Mouse (Mus musculus) stomach, postnatal 0 days (tissue): ENCODE results near the gene Thbs1. TPM values are rescaled to one million over a fixed set of nuclear protein-coding genes. Genes with fewer than 3 reads are reported as not detected.

Source experiments
- ATAC-seq: fragments of 200-750 bp; cut with Nextera tagmentation; 2 replicates; pipeline ENCODE4 v1.8.0; 2017; ENCODE audit not compliant: low FRiP score, low TSS enrichment
- DNase-seq: peaks from one replicate; pipeline ENCODE4 v3.0.0-alpha.2; 2016; ENCODE audit warnings: low spot score
- H3K27ac ChIP-seq: fragments of 300-500 bp; sonication (generic); replicated peaks from 2 replicates; pipeline ENCODE4 v1.5.1; 2014; ENCODE audit warnings: mild to moderate bottlenecking, control low read depth
- H3K27me3 ChIP-seq: fragments of 300-500 bp; sonication (generic); 2 replicates; pipeline ENCODE4 v1.6.1; 2014; ENCODE audit warnings: low read length; ENCODE audit not compliant: control insufficient read depth, insufficient read depth
- H3K36me3 ChIP-seq: fragments of 300-500 bp; sonication (generic); 2 replicates; pipeline ENCODE4 v1.6.1; 2014; ENCODE audit warnings: low read length, mixed read lengths; ENCODE audit not compliant: control insufficient read depth, insufficient read depth
- H3K4me1 ChIP-seq: fragments of 300-500 bp; sonication (generic); replicated peaks from 2 replicates; pipeline ENCODE4 v1.6.1; 2014; ENCODE audit warnings: antibody characterized with exemption; ENCODE audit not compliant: control insufficient read depth, insufficient read depth
- H3K4me2 ChIP-seq: fragments of 300-500 bp; sonication (generic); replicated peaks from 2 replicates; pipeline ENCODE4 v1.6.1; 2014; ENCODE audit warnings: low read depth, mild to moderate bottlenecking, control low read depth, moderate library complexity
- H3K4me3 ChIP-seq: fragments of 300-500 bp; sonication (generic); 2 replicates; pipeline ENCODE4 v1.5.1; 2014; ENCODE audit warnings: low read depth, low read length, control low read depth
- H3K9ac ChIP-seq: fragments of 300-500 bp; sonication (generic); 2 replicates; pipeline ENCODE4 v1.6.1; 2014; ENCODE audit warnings: mild to moderate bottlenecking, low read length, control low read depth, mixed read lengths
- H3K9me3 ChIP-seq: fragments of 300-500 bp; sonication (generic); 2 replicates; pipeline ENCODE4 v1.6.1; 2016; ENCODE audit warnings: low read length; ENCODE audit not compliant: control insufficient read depth
- CTCF ChIP-seq: IDR thresholded peaks from 2 replicates; pipeline ENCODE4 v1.5.1; 2016; ENCODE audit warnings: antibody characterized with exemption, low read depth, mild to moderate bottlenecking, moderate library complexity
- EP300 ChIP-seq: optimal IDR thresholded peaks from 2 replicates; pipeline ENCODE3; 2016; ENCODE audit warnings: antibody characterized with exemption
- WGBS: fragments of 180-500 bp; shearing (Covaris S2); extraction: QIAGEN DNeasy Blood & Tissue Kit; methylation state at CpG from one replicate; pipeline ENCODE4 v1.1.7; 2014; 5-methylcytosine and 5-hydroxymethylcytosine counted together
- polyA plus RNA-seq: library from polyadenylated mRNA; unstranded; fragments of >200 nt; fragmentation: Nextera tagmentation; extraction: Ambion mirVana; gene quantifications from 2 replicates; pipeline ENCODE4 v1.2.1, GENCODE M21; 2015

Gene Thbs1
- 18.9 and 19.0 TPM in 2 replicates for polyA plus RNA-seq

DNA sequence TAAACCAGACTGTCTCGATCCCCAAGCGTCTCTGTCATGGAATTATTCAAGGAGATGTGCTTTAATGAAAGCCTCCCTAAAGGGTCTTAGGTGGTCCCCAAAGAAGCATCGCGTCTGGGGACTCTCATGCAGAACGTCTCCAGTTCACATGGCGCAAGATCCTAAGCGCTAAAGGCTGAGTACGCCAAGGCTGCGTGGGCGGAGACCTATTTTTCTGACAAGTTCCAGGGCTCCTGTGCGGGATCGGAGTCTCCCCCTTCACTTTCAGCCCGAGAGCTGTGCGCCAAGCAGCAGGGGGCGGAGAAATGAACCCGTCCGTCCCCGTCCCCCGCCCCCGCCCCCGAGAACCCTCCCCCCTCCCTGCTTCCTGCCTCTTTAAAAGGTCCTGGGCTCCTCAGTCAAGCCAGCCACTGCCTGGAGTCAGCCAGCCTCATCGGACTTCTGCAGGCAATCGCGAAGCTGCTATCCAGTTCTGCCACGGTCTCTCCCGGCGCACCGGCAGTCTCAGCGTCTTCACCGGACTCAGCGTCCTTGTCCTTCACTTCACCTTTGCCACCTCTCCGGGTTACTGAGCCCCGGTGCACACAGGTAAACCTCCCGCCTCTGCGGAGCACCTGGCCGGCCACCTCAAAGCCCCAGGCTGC, at the start of gene Thbs1:
TSS of gene Thbs1 (plus strand) at position 389 of the 644 bp plus-strand sequence.
- peak; percentile 86 for ATAC-seq
- H3K9ac ChIP-seq: peak within 1 kb of the TSS; percentile 71
- peak within 1 kb of the TSS; percentile 67 for H3K4me3 ChIP-seq
- H3K9me3 ChIP-seq: no peaks in the 10 kb centered on the region
- WGBS: under 1% methylated on average over 36 of the region's 36 CpGs
- peaks cover 7% of the 10 kb centered on the region; the same call in 1 of the 2 replicates for H3K4me1 ChIP-seq
- no peaks in the 10 kb centered on the region for H3K27me3 ChIP-seq
- peak; percentile 81 for DNase-seq
- peak; percentile 33; the same call in 1 of the 2 replicates for TF ChIP-seq CTCF
- TF ChIP-seq EP300: no peak
- peaks cover 14% of the 10 kb centered on the region for H3K36me3 ChIP-seq
- H3K27ac ChIP-seq: peak within 1 kb of the TSS; percentile 80
- peak within 1 kb of the TSS; percentile 67 for H3K4me2 ChIP-seq

DNA sequence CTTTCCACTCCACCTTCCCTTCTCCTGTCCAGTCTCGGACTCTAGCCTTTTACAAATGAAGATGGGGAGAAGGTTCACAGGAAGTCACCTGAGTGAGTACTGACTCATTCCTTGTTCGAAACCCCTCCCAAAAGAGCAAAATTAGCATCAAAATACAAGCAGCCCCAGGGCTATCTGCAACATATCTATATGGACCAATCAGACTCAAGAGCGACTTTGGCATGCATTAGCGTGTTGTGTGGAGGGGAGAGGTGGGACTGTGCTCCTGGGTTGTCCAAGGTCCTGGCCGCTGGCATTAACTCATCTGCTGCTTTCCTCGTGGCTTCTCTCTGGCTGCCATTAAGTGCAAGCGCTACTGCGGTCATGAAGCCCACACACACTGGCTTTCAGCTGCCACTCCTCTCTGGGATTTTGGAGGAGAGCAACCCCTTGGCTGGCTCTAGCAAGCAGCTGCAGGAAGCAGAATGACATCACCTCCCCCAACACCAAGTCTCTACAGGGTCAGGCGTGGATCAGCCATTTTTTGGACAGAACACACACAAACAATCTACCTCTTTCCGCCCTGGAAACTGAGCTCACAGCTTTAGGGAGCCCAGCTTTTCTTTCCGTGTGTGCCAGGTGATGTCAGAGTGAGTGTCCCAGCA, 47.4 kb upstream of the Thbs1 start:
- ATAC-seq (no peak), DNase-seq (no peak)
- Histone ChIP-seq H3K27ac (no peak overlapping the region), H3K4me3 (no peak overlapping the region), H3K36me3 (no peaks in the 10 kb centered on the region), H3K9ac (no peak overlapping the region), H3K9me3 (no peaks in the 10 kb centered on the region), H3K27me3 (no peaks in the 10 kb centered on the region), H3K4me2 (no peak overlapping the region), H3K4me1 (no peaks in the 10 kb centered on the region)
- WGBS: 81% methylated on average over 11 of the region's 11 CpGs
- TF ChIP-seq CTCF: no peak
- TF ChIP-seq EP300: no peak

GRCm38 (mm10) chr2:118066065-118066770, 45.5 kb upstream of the Thbs1 start:
- 75% methylated on average over 8 of the region's 8 CpGs for WGBS
- DNase-seq: no peak
- Histone ChIP-seq H3K27me3 (no peaks in the 10 kb centered on the region), H3K27ac (no peak overlapping the region), H3K9ac (no peak overlapping the region), H3K4me1 (no peaks in the 10 kb centered on the region), H3K4me3 (no peak overlapping the region), H3K9me3 (no peaks in the 10 kb centered on the region), H3K4me2 (no peak overlapping the region), H3K36me3 (no peaks in the 10 kb centered on the region)
- no peak for TF ChIP-seq EP300
- no peak for TF ChIP-seq CTCF
- no peak for ATAC-seq

GRCm38 (mm10) chr2:118069975-118070374, 41.7 kb upstream of the Thbs1 start:
- H3K4me3 ChIP-seq: no peak overlapping the region
- WGBS: 83% methylated on average over 5 of the region's 5 CpGs
- H3K36me3 ChIP-seq: no peaks in the 10 kb centered on the region
- no peak overlapping the region for H3K4me2 ChIP-seq
- TF ChIP-seq EP300: no peak
- no peak for TF ChIP-seq CTCF
- no peak overlapping the region for H3K9ac ChIP-seq
- H3K9me3 ChIP-seq: no peaks in the 10 kb centered on the region
- no peak overlapping the region for H3K27ac ChIP-seq
- no peak for ATAC-seq
- DNase-seq: no peak
- no peaks in the 10 kb centered on the region for H3K27me3 ChIP-seq
- no peaks in the 10 kb centered on the region for H3K4me1 ChIP-seq

- no peaks in the 10 kb centered on the region for H3K9me3 ChIP-seq
- H3K36me3 ChIP-seq: no peaks in the 10 kb centered on the region
- H3K27ac ChIP-seq: no peak overlapping the region
- no peaks in the 10 kb centered on the region for H3K27me3 ChIP-seq
- no peak overlapping the region for H3K9ac ChIP-seq
- ATAC-seq (no peak), DNase-seq (no peak)
- TF ChIP-seq EP300 (no peak), CTCF (no peak)
- H3K4me2 ChIP-seq: no peak overlapping the region
- H3K4me1 ChIP-seq: no peaks in the 10 kb centered on the region
- WGBS: 86% methylated on average over 7 of the region's 7 CpGs
- H3K4me3 ChIP-seq: no peak overlapping the region
Observed at GRCm38 (mm10) chr2:118072811-118073372, 38.8 kb upstream of the Thbs1 start.
